8 mouse cellular contexts compared by ENCODE assay signal in genomic region chr2:92023362-92024273, GRCm38 (mm10). TPM values are rescaled to one million over a fixed set of nuclear protein-coding genes. Genes with fewer than 3 reads are reported as not detected.
A peak's percentile ranks its signal among the peaks of the same experiment; 100 is the strongest.
DNase-seq lines count a peak whose midpoint lies in the region; ATAC-seq and TF ChIP-seq lines count a peak whose summit lies in the region.

No protein-coding gene starts in this region.

- no peaks in the 10 kb centered on the region for H3K9me3 ChIP-seq in forebrain, embryonic 12.5 days
- no peaks in the 10 kb centered on the region for H3K9me3 ChIP-seq in hindbrain, embryonic 10.5 days
- no peaks in the 10 kb centered on the region for H3K9me3 ChIP-seq in liver, embryonic 11.5 days (ENCODE audit: control insufficient read depth, low read length)

- peak; percentile 61 for DNase-seq in kidney, adult 18-20 months
- DNase-seq in kidney, adult 8-10 months: no peak
- no peak for DNase-seq in Patski (ENCODE audit: low read depth, low spot score)
- peak; percentile 42 for DNase-seq in hindbrain, embryonic 10.5 days (ENCODE audit: low spot score)
- peak; percentile 54 for DNase-seq in liver, embryonic 11.5 days (ENCODE audit: low spot score)
- peak; percentile 31 for DNase-seq in naive thymus-derived CD4-positive, alpha-beta T cell, adult 2 months (ENCODE audit: low read depth)
- DNase-seq in spleen, postnatal 14 days (ENCODE audit: low spot score in 2 of 2): no peak

- CTCF ChIA-PET in Patski (lab: Charles Lee): interaction anchor here (1.1 to 1.4 kb wide), 4 partner anchors 10 to 36 kb away, joined by 3 to 5 read pairs (median 4); no protein-coding TSS in a partner anchor

- H3K27ac ChIP-seq in forebrain, embryonic 12.5 days: no peak overlapping the region
- H3K27ac ChIP-seq in hindbrain, embryonic 10.5 days: peak overlapping the region; percentile 76
- H3K27ac ChIP-seq in liver, embryonic 11.5 days (ENCODE audit: low read depth, low read length): no peak overlapping the region; the same call in 1 of the 2 replicates

- in situ Hi-C loops in Patski (cut with MboI; ENCODE audit: low pct_unique_long_range_greater_than_20kb): no loop called here

- H3K4me1 ChIP-seq in forebrain, embryonic 12.5 days: peaks cover 12% of the 10 kb centered on the region
- H3K4me1 ChIP-seq in hindbrain, embryonic 10.5 days (replicated peaks): peaks cover 37% of the 10 kb centered on the region
- H3K4me1 ChIP-seq in liver, embryonic 11.5 days (replicated peaks; ENCODE audit: control insufficient read depth, insufficient read depth, low read length): peaks cover 11% of the 10 kb centered on the region

- no peaks in the 10 kb centered on the region for H3K27me3 ChIP-seq in Patski
- peaks cover 55% of the 10 kb centered on the region for H3K27me3 ChIP-seq in forebrain, embryonic 12.5 days
- peaks cover 64% of the 10 kb centered on the region for H3K27me3 ChIP-seq in hindbrain, embryonic 10.5 days (ENCODE audit: insufficient read depth, poor library complexity, severe bottlenecking)
- H3K27me3 ChIP-seq in liver, embryonic 11.5 days (replicated peaks; ENCODE audit: control insufficient read depth, insufficient read depth, low read length): peaks cover 20% of the 10 kb centered on the region

- H3K4me2 ChIP-seq in forebrain, embryonic 12.5 days: peak overlapping the region; percentile 99
- H3K4me2 ChIP-seq in liver, embryonic 11.5 days: peak overlapping the region; percentile 99

- no peak for TF ChIP-seq CTCF in Patski (IDR thresholded peaks at IDR 0.05)

- peak overlapping the region; percentile 65 for H3K9ac ChIP-seq in forebrain, embryonic 12.5 days
- peak overlapping the region; percentile 50 for H3K9ac ChIP-seq in liver, embryonic 11.5 days (ENCODE audit: low read depth, low read length)

- H3K4me3 ChIP-seq in forebrain, embryonic 12.5 days (replicated peaks): peak overlapping the region; percentile 53
- peak overlapping the region; percentile 72 for H3K4me3 ChIP-seq in hindbrain, embryonic 10.5 days
- H3K4me3 ChIP-seq in liver, embryonic 11.5 days (ENCODE audit: low read depth, low read length): peak overlapping the region; percentile 72

- POLR2A ChIA-PET in Patski (lab: Charles Lee): interaction anchor here (0.7 to 1.1 kb wide), 3 partner anchors 15 to 32 kb away, joined by 3 to 6 read pairs (median 3); no protein-coding TSS in a partner anchor

- ATAC-seq in Patski: peak; percentile 27
- peak; percentile 53 for ATAC-seq in forebrain, embryonic 12.5 days (ENCODE audit: low FRiP score)
- ATAC-seq in liver, embryonic 11.5 days (replicated peaks; ENCODE audit: low FRiP score): peak; percentile 29; the same call in 1 of the 2 replicates

- WGBS in forebrain, embryonic 12.5 days: 4% methylated on average over 54 of the region's 56 CpGs
- 4% methylated on average over 54 of the region's 56 CpGs for WGBS in hindbrain, embryonic 10.5 days
- 4% methylated on average over 54 of the region's 56 CpGs for WGBS in liver, embryonic 11.5 days

- no peaks in the 10 kb centered on the region for H3K36me3 ChIP-seq in forebrain, embryonic 12.5 days (replicated peaks)
- H3K36me3 ChIP-seq in hindbrain, embryonic 10.5 days: no peaks in the 10 kb centered on the region
- H3K36me3 ChIP-seq in liver, embryonic 11.5 days (ENCODE audit: control insufficient read depth, insufficient read depth, low read length): no peaks in the 10 kb centered on the region

RNA-seq across cellular contexts. Expression of gene Creb3l1, which starts 0.7 kb away (rescaled TPM):
- polyA plus RNA-seq in Patski (2021): 3.6 TPM
- polyA plus RNA-seq in forebrain, embryonic 12.5 days (2016; fragmentation: Nextera tagmentation; extraction: Ambion mirVana): 1.4 and 1.5 TPM in 2 replicates
- polyA plus RNA-seq in hindbrain, embryonic 10.5 days (2016; fragmentation: Nextera tagmentation; extraction: Ambion mirVana): 1.00 and 1.9 TPM in 2 replicates
- polyA plus RNA-seq in liver, embryonic 11.5 days (2014; fragmentation: Nextera tagmentation; extraction: Ambion mirVana): 5.7 and 6.1 TPM in 2 replicates

RNA-seq across cellular contexts. Expression of gene Dgkz, which starts 48.0 kb away (rescaled TPM):
- 38.5 TPM for polyA plus RNA-seq in Patski (2021)
- polyA plus RNA-seq in forebrain, embryonic 12.5 days (2016; fragmentation: Nextera tagmentation; extraction: Ambion mirVana): 24.4 and 28.5 TPM in 2 replicates
- polyA plus RNA-seq in hindbrain, embryonic 10.5 days (2016; fragmentation: Nextera tagmentation; extraction: Ambion mirVana): 36.3 and 39.4 TPM in 2 replicates
- polyA plus RNA-seq in liver, embryonic 11.5 days (2014; fragmentation: Nextera tagmentation; extraction: Ambion mirVana): 81.4 and 85.9 TPM in 2 replicates

Comparison
In these comparisons a context has a peak if more than half of its experiments do, and no peak if none do; other contexts are left out.
1. DNase-seq: peak in kidney, adult 18-20 months (single experiment), hindbrain, embryonic 10.5 days (single experiment), liver, embryonic 11.5 days (single experiment) and naive thymus-derived CD4-positive, alpha-beta T cell, adult 2 months (single experiment); none in kidney, adult 8-10 months (0 of 2), Patski (single experiment) and spleen, postnatal 14 days (0 of 2).
2. Peak in every context shown above with its lines, with median percentiles within 50 percentile points of each other: ATAC-seq and H3K4me3 ChIP-seq.